Mouse (Mus musculus): ENCODE data around the gene Rassf1. TPM values are rescaled to one million over a fixed set of nuclear protein-coding genes. Genes with fewer than 3 reads are reported as not detected.
"Not testable (repeated sequence)": the region's sequence is repeated elsewhere in the genome, so short reads cannot be mapped to it uniquely, and the experiment has no call there.

Gene Rassf1
- polyA plus RNA-seq, 1 experiment from 2014 or later = 35.4 TPM

DNA sequence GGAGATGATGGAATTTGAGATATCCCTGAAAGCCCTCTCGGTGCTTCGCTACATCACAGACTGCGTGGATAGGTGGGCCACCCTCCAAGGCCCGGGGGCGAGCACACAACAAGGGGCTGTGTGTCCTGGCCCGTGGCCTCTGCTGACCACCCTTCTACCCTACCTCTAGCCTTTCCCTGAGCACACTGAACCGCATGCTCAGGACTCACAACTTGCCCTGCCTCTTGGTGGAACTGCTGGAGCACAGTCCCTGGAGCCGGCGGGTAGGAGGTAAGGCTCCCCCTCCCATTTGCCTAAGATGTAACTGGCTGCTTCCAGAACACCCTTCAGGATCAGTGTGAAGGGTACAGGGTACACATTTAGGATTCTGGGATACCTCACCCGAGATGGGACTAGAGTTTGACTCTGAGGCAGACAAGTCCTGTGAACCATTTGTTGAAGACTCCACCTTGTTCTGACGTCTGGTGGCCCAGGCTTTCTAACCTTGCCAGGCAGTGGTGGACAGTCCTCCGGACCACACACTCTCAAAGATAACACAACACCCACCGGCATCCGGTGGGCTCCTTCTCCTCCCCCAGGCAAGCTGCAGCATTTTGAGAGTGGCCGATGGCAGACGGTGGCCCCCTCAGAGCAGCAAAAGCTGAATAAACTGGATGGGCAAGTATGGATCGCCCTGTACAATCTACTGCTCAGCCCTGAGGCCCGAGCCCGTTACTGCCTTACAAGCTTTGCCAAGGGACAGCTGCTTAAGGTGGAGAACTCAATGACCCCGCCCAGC lies 1.9 kb upstream of the Rassf1 start:
- WGBS = 84% methylated on average over 20 of the region's 20 CpGs
- H3K4me1 ChIP-seq (replicated peaks) = peaks cover 59% of the 10 kb centered on the region
- ATAC-seq (ENCODE audit: low read depth) = no peak
- peaks cover 9% of the 10 kb centered on the region for H3K36me3 ChIP-seq
- H3K9ac ChIP-seq = no peak overlapping the region
- H3K4me3 ChIP-seq = no peak overlapping the region
- H3K4me2 ChIP-seq = no peak overlapping the region
- H3K9me3 ChIP-seq = no peaks in the 10 kb centered on the region
- H3K27ac ChIP-seq (replicated peaks) = no peak overlapping the region
- peaks cover 56% of the 10 kb centered on the region for H3K27me3 ChIP-seq

- Histone ChIP-seq H3K4me3 (peak overlapping the region; percentile 36), H3K9ac (no peak overlapping the region), H3K9me3 (no peaks in the 10 kb centered on the region), H3K4me2 (peak overlapping the region; percentile 97), H3K27ac (replicated peaks) (no peak overlapping the region), H3K27me3 (peaks cover 56% of the 10 kb centered on the region), H3K4me1 (replicated peaks) (peaks cover 61% of the 10 kb centered on the region), H3K36me3 (no peaks in the 10 kb centered on the region)
- no peak for ATAC-seq (ENCODE audit: low read depth)
- 26% methylated on average over 23 of the region's 23 CpGs for WGBS
Observed at GRCm38 (mm10) chr9:107550491-107551116, 751 bp upstream of the Rassf1 start.

DNA sequence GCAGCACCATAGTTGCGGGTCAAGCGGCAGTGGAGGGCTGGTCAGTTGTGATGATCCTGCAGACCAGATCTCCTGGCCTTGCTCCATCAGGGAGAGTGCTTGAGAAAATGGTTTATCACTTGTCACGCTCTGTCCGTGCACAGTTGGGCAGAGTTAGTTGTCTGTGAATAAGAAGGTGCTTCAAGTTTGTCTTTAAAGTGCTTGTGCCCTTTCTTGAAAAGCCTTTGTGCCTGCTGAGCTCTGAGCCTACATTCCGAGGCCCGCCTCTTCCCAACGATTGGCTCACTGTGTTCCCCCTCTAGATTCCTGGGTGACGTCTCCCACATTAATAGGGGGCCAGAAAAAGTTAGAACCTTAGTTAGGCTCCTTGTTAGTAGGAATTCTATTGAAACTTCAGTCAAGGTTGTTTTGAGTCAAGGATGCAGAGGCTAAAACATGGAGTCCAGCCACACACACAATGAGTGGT lies 568 bp downstream of the Rassf1 start:
- peak overlapping the region; percentile 68 for H3K9ac ChIP-seq
- H3K9me3 ChIP-seq = no peaks in the 10 kb centered on the region
- H3K27me3 ChIP-seq = peaks cover 56% of the 10 kb centered on the region
- H3K4me1 ChIP-seq (replicated peaks) = peaks cover 61% of the 10 kb centered on the region
- no peak for ATAC-seq (ENCODE audit: low read depth)
- H3K4me2 ChIP-seq = peak overlapping the region; percentile 97
- 0 out of 2 replicates have a peak overlapping the region, but pooled peaks have one; percentile 28 for H3K27ac ChIP-seq (replicated peaks)
- H3K36me3 ChIP-seq = peaks cover under 1% of the 10 kb centered on the region; the same call in 1 of the 2 replicates
- H3K4me3 ChIP-seq = peak overlapping the region; percentile 36
- 8% methylated on average over 8 of the region's 8 CpGs for WGBS

DNA sequence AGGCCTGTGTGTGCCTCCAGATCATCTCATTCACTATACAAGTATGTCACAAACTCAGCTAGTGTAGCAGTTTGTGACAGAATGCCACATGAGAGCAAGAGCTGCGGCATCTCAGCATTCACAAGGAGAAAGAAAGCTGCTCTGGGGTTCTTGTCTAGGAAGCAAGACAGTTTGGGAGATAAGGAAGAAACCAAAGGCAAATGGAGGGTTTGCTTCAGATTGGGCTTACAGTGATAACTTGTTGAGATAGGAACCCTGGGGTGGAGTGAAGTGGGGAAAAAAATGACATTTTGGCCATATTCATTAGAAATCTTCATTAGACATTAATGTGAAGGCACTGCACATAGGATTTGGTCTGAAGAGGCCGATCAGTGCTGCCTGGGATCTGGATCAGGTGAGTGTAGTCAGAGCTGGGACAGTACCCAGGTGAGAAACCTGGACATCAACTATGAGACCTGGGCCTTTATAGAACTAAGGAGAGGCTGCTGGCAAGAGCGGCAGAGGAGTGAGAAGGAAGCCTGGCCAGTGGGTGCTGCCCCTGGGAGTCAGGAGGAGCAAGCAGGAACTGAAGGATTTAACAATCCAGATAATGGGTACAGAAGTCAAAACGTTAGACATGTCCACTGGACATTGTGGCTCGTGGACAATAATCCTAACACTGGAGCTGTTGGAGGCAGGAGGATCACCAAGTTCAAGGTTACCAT lies 1.5 kb downstream of the Rassf1 start:
- peaks cover 53% of the 10 kb centered on the region for H3K27me3 ChIP-seq
- H3K4me3 ChIP-seq = peak overlapping the region; percentile 80
- H3K9ac ChIP-seq = peak overlapping the region; percentile 81; the same call in 1 of the 2 replicates
- no peaks in the 10 kb centered on the region for H3K9me3 ChIP-seq
- peak overlapping the region; percentile 97 for H3K4me2 ChIP-seq
- H3K4me1 ChIP-seq (replicated peaks) = peaks cover 54% of the 10 kb centered on the region
- ATAC-seq (ENCODE audit: low read depth) = no peak
- 75% methylated on average over 5 of the region's 5 CpGs for WGBS
- H3K27ac ChIP-seq (replicated peaks) = no peak overlapping the region
- H3K36me3 ChIP-seq = peaks cover 9% of the 10 kb centered on the region

DNA sequence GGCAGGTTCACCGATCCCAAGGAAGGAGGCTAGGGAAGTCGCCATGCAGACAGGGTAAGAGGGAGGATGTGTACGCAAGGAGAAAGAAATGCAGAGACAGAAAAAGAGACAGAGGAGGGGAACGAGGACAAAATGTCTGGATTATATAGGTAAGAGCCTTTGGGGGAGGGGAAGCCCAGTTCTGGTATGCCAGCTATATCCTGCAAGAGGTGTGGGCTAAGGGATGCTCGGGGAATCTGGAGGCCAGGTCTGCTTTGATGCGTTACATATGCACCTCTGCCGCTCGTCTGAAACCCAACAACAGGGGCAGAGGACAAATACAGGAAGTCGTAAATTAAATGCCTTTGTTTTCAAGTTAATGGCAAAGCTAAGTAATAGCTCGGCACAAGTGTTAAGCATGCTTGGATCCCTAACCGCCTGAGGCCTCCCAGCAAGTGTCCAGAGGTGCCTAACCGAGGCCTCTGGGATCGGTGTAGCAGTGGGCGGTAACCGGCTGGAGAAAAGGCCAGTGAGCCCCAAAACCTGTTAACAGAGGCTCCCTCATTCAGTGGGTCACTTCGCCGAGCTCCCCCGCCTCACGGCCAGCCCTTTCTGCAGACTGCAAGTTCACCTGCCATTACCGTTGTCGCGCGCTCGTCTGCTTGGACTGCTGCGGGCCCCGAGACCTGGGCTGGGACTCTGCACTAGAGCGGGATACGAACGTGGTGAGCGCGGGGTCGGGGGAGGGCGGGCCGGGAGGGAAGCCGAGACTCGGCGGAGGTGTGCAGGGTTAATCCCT lies 2.4 kb downstream of the Rassf1 start:
- Histone ChIP-seq H3K27me3 (peaks cover 45% of the 10 kb centered on the region), H3K27ac (replicated peaks) (peak overlapping the region; percentile 84), H3K9me3 (no peaks in the 10 kb centered on the region), H3K9ac (peak overlapping the region; percentile 81), H3K36me3 (peaks cover 18% of the 10 kb centered on the region), H3K4me3 (peak overlapping the region; percentile 80), H3K4me2 (peak overlapping the region; percentile 97), H3K4me1 (replicated peaks) (peaks cover 54% of the 10 kb centered on the region)
- ATAC-seq (ENCODE audit: low read depth) = peak; percentile 80
- WGBS = 4% methylated on average over 37 of the region's 37 CpGs

DNA sequence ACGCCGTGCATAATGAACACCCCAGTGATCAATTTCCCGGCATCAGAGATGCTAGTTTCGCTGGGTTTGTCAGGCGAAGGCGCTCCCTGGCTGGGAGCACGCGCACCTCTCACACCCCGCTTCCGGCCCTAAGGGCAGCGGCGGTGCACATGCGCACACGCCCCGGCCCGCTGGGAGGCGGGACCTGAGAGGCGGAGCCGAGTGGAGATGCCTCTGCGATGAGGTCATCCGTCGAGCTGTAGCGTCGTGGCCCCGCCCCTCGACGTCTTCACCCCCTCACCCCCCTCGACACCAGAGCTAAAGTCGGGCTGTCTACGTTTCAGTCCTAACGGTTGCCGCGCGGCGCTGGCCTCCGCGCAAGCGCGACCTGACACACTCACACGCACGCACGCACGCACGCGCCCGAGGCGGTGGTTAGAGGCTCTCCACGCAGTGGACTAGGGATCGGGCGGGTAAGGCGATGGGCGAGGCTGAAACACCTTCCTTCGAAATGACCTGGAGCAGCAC lies 3.0 kb downstream of the Rassf1 start:
- under 1% methylated on average over 53 of the region's 53 CpGs for WGBS

GRCm38 (mm10) chr9:107555031-107555457 lies 3.7 kb downstream of the Rassf1 start:
- Histone ChIP-seq H3K9ac (peak overlapping the region; percentile 85), H3K4me1 (replicated peaks) (peaks cover 54% of the 10 kb centered on the region), H3K27ac (replicated peaks) (peak overlapping the region; percentile 93), H3K27me3 (peaks cover 31% of the 10 kb centered on the region), H3K4me3 (peak overlapping the region; percentile 80), H3K4me2 (peak overlapping the region; percentile 97), H3K36me3 (peaks cover 31% of the 10 kb centered on the region), H3K9me3 (no peaks in the 10 kb centered on the region)
- ATAC-seq (ENCODE audit: low read depth) = peak; percentile 55
- WGBS = under 1% methylated on average over 23 of the region's 23 CpGs

More for the DNA sequence above, 3.0 kb downstream of the Rassf1 start:
- H3K4me2 ChIP-seq = peak overlapping the region; percentile 97
- H3K9me3 ChIP-seq = no peaks in the 10 kb centered on the region
- peaks cover 54% of the 10 kb centered on the region for H3K4me1 ChIP-seq (replicated peaks)
- H3K36me3 ChIP-seq = peaks cover 25% of the 10 kb centered on the region
- ATAC-seq (ENCODE audit: low read depth) = peak; percentile 95
- H3K9ac ChIP-seq = peak overlapping the region; percentile 85
- peak overlapping the region; percentile 80 for H3K4me3 ChIP-seq
- H3K27me3 ChIP-seq = peaks cover 38% of the 10 kb centered on the region
- peak overlapping the region; percentile 93 for H3K27ac ChIP-seq (replicated peaks)

DNA sequence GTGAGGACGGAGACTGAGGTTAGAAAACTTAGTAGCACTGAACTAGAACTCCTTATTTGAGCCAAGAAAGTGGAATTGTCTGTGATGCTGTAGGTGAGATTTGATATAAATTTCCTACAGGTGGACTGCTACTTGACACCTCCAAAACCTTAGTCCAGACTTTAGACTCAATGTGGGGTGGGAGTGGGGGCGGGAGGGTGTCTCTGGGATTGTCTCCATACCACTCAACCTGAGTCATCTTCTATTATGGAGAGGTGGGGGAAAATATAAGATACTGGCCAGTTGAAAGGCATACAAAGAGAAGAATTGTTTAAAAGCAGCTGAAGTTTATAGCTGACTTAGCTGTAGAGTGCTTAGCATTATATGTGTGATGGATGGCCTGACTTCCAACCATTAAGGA lies 4.3 kb downstream of the Rassf1 start:
- no peak for ATAC-seq (ENCODE audit: low read depth)
- Histone ChIP-seq H3K27me3 (peaks cover 25% of the 10 kb centered on the region), H3K4me1 (replicated peaks) (peaks cover 52% of the 10 kb centered on the region), H3K9me3 (no peaks in the 10 kb centered on the region), H3K27ac (replicated peaks) (no peak overlapping the region), H3K9ac (peak overlapping the region; percentile 85), H3K4me3 (peak overlapping the region; percentile 80), H3K4me2 (peak overlapping the region; percentile 97), H3K36me3 (peaks cover 38% of the 10 kb centered on the region)
- WGBS = 55% methylated on average over 2 of the region's 2 CpGs

DNA sequence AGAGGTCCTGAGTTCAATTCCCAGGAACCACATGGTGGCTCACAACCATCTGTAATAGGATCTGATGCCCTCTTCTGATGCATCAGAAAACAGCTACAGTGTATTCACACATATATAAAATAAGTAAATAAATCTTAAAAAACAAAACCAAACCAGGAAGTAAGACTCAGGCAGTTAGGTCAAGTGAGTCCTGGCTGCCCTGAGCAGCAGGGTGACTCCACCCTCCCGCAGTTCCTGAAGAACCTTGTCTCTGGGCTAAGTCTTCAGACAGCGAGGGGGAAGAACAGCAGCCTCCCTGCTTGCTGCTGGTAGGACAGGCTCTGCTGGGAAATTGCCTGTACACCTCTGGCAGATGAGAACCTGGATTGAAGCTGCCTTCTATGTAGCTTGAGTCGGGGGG lies 5.0 kb downstream of the Rassf1 start:
- H3K36me3 ChIP-seq = peaks cover 44% of the 10 kb centered on the region
- H3K4me2 ChIP-seq = peak overlapping the region; percentile 97
- H3K4me1 ChIP-seq (replicated peaks) = peaks cover 45% of the 10 kb centered on the region
- no peak overlapping the region for H3K27ac ChIP-seq (replicated peaks)
- ATAC-seq (ENCODE audit: low read depth) = no peak
- no peak overlapping the region for H3K4me3 ChIP-seq
- H3K9me3 ChIP-seq = no peaks in the 10 kb centered on the region
- H3K9ac ChIP-seq = peak overlapping the region; percentile 85
- peaks cover 18% of the 10 kb centered on the region for H3K27me3 ChIP-seq
- 84% methylated on average over 3 of the region's 3 CpGs for WGBS

DNA sequence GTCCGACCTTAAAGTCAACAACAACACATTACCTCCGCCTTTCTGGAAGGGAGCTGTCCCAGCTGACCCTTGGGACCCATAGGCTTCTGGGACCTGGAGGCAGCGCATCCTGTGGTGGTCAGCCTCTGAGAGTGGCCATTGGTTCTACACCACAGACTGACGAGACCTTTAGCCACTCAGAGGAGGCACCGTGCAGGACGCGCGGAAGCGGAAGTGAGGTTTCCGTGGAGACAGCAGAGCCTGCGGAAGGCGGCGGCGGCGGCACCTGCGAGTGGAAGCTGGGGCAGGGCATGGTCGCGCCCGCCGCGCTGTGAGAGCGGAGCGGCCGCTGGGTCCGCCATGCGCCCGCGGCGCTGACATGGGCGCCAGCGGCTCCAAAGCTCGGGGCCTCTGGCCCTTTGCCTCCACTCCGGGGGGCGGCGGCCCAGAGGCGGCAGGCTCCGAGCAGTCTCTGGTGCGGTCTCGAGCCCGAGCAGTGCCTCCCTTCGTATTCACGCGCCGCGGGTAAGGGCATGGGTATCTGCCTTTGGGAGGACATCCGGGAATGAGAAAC lies 11.8 kb downstream of the Rassf1 start, which contains the start of gene Tusc2:
Tusc2 (plus strand) TSS at position 227 of the 553 bp plus-strand sequence.
- peak; percentile 94 for ATAC-seq (ENCODE audit: low read depth)
- peak within 1 kb of the TSS; percentile 80 for H3K27ac ChIP-seq (replicated peaks)
- WGBS = under 1% methylated on average over 46 of the region's 46 CpGs
- peaks cover 43% of the 10 kb centered on the region for H3K4me1 ChIP-seq (replicated peaks)
- no peaks in the 10 kb centered on the region for H3K27me3 ChIP-seq
- peak within 1 kb of the TSS; percentile 95 for H3K9ac ChIP-seq
- no peaks in the 10 kb centered on the region for H3K9me3 ChIP-seq
- H3K36me3 ChIP-seq = peaks cover 69% of the 10 kb centered on the region
- H3K4me3 ChIP-seq = peak within 1 kb of the TSS; percentile 97
- peak within 1 kb of the TSS; percentile 78 for H3K4me2 ChIP-seq

DNA sequence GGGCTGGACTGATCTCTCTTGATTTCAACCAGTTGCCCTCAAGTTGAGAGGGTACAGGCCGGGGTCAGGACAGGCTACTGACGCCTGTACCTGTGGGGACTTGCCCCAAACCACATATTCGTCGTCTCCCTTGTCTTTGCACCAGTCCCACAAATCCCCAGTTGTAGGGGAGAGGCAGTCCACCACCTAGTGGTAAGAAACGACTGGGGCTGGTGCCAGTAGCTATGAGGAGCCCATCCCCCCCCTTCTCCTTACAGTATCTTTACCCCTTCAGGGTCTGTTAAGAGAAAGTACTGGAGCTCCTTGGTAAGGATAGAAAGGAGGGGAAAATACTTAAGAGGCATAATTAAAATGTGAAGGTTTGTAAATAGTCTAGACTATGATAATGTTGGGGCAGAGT lies 14.2 kb downstream of the Rassf1 start:
- H3K9ac ChIP-seq; H3K9me3 ChIP-seq; ATAC-seq (ENCODE audit: low read depth); H3K4me3 ChIP-seq; H3K27me3 ChIP-seq: not testable (repeated sequence)
- H3K27ac ChIP-seq (replicated peaks) = peak overlapping the region; percentile 23; the same call in 1 of the 2 replicates
- peak overlapping the region; percentile 78 for H3K4me2 ChIP-seq
- H3K36me3 ChIP-seq = peaks cover 47% of the 10 kb centered on the region
- WGBS = 42% methylated on average over 5 of the region's 5 CpGs
- H3K4me1 ChIP-seq (replicated peaks) = peaks cover 56% of the 10 kb centered on the region

Measured in neural tube, embryonic 13.5 days (tissue).